Mouse (Mus musculus): ENCODE data around the gene Ubl5. TPM values are rescaled to one million over a fixed set of nuclear protein-coding genes. Genes with fewer than 3 reads are reported as not detected.

Ubl5 gene
- polyA plus RNA-seq, 1 experiment: 762 TPM

DNA sequence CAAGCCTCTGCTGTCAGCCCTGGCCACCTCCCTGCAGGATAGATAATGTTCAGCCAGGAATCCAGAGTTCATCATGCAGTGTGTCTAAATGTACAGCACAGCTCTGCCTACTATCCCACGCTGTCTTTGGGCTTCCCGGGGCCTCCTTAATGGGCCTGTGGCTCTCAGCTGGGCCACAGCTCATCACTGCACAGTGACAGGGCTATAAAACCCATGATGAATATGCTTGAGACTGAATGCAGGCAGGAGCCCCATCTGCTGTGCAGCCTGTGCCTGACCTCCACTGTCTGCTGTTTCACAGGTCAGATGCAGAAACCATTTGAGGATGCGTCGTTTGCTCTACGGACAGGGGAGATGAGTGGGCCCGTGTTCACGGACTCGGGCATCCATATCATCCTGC lies 20.2 kb downstream of the Ubl5 start:
- no peak for TF ChIP-seq CEBPB (IDR thresholded peaks at IDR 0.05; ENCODE audit: insufficient read depth, poor library complexity, severe bottlenecking)
- TF ChIP-seq TCF12 (IDR thresholded peaks at IDR 0.05; ENCODE audit: insufficient read depth, poor library complexity, severe bottlenecking): no peak
- no peak for TF ChIP-seq MYOG (IDR thresholded peaks at IDR 0.05; ENCODE audit: control insufficient read depth in 1 of 3, insufficient read depth in 1 of 3, insufficient read length in 2 of 3, low read depth in 2 of 3)
- no peak for TF ChIP-seq POLR2AphosphoS2 (IDR thresholded peaks at IDR 0.05; ENCODE audit: insufficient read length, low read depth)
- TF ChIP-seq POLR2A (IDR thresholded peaks at IDR 0.05; ENCODE audit: insufficient read length, low read depth): no peak
- no peak for TF ChIP-seq MAX (IDR thresholded peaks at IDR 0.05; ENCODE audit: low read depth)
- TF ChIP-seq E2F4 (IDR thresholded peaks at IDR 0.05; ENCODE audit: insufficient read depth): no peak
- TF ChIP-seq SRF (IDR thresholded peaks at IDR 0.05; ENCODE audit: control insufficient read depth, insufficient read length, low read depth): no peak
- no peak for TF ChIP-seq MYOD1 (IDR thresholded peaks at IDR 0.05; ENCODE audit: control insufficient read depth in 1 of 3, insufficient read length in 2 of 3, low read depth in 2 of 3)
- TF ChIP-seq USF1 (IDR thresholded peaks at IDR 0.05; ENCODE audit: low read depth): no peak
- TF ChIP-seq TCF3 (IDR thresholded peaks at IDR 0.05; ENCODE audit: insufficient read length, low read depth): no peak
- TF ChIP-seq REST (IDR thresholded peaks at IDR 0.05; ENCODE audit: insufficient read depth, insufficient read length): no peak
- no peaks in the 10 kb centered on the region for H3K36me3 ChIP-seq (ENCODE audit: control insufficient read depth, insufficient read depth)

DNA sequence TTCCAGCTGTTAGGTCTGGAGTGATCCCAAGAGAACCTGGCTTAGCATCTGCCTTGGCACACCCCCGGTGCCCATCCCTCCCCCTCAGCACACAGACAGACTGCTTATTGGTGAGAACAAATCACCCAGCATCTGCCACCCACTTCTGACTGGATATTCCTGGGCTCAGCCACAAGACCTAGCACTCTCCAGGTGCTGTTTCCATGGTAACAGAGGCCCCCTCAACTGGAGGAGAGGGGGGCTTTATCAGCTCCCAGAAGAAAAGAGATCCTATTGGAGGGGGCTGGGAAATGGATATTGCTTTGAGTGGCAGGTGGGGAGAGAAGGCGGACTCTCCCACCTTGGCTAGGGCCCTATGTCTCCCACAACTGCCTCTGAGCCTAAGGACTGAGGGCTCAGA lies 21.3 kb downstream of the Ubl5 start:
- Histone ChIP-seq H3ac (ENCODE audit: control insufficient read depth, insufficient read length) (no peak overlapping the region), H3K36me3 (ENCODE audit: control insufficient read depth, insufficient read depth) (no peaks in the 10 kb centered on the region), H3K27me3 (ENCODE audit: control insufficient read depth, insufficient read depth, insufficient read length) (no peaks in the 10 kb centered on the region), H3K4me2 (ENCODE audit: low read depth) (no peak overlapping the region), H3K4me3 (no peak overlapping the region), H3K79me2 (ENCODE audit: control insufficient read depth, insufficient read depth) (peaks cover 3% of the 10 kb centered on the region)
- TF ChIP-seq POLR2AphosphoS2 (IDR thresholded peaks at IDR 0.05; ENCODE audit: insufficient read length, low read depth) (no peak), CEBPB (IDR thresholded peaks at IDR 0.05; ENCODE audit: insufficient read depth, poor library complexity, severe bottlenecking) (no peak), MYOG (IDR thresholded peaks at IDR 0.05; ENCODE audit: control insufficient read depth in 1 of 3, insufficient read depth in 1 of 3, insufficient read length in 2 of 3, low read depth in 2 of 3) (no peak), SRF (IDR thresholded peaks at IDR 0.05; ENCODE audit: control insufficient read depth, insufficient read length, low read depth) (no peak), TCF3 (IDR thresholded peaks at IDR 0.05; ENCODE audit: insufficient read length, low read depth) (no peak), TCF12 (IDR thresholded peaks at IDR 0.05; ENCODE audit: insufficient read depth, poor library complexity, severe bottlenecking) (no peak), MAX (IDR thresholded peaks at IDR 0.05; ENCODE audit: low read depth) (no peak), USF1 (IDR thresholded peaks at IDR 0.05; ENCODE audit: low read depth) (no peak), POLR2A (IDR thresholded peaks at IDR 0.05; ENCODE audit: insufficient read length, low read depth) (no peak), MYOD1 (IDR thresholded peaks at IDR 0.05; ENCODE audit: control insufficient read depth in 1 of 3, insufficient read length in 2 of 3, low read depth in 2 of 3) (no peak), E2F4 (IDR thresholded peaks at IDR 0.05; ENCODE audit: insufficient read depth) (no peak)

More for the DNA sequence above, 20.2 kb downstream of the Ubl5 start:
- no peak overlapping the region for H3K4me3 ChIP-seq
- H3ac ChIP-seq (ENCODE audit: control insufficient read depth, insufficient read length): no peak overlapping the region
- no peaks in the 10 kb centered on the region for H3K27me3 ChIP-seq (ENCODE audit: control insufficient read depth, insufficient read depth, insufficient read length)
- H3K4me2 ChIP-seq (ENCODE audit: low read depth): no peak overlapping the region
- H3K79me2 ChIP-seq (ENCODE audit: control insufficient read depth, insufficient read depth): peaks cover 9% of the 10 kb centered on the region

- H3ac ChIP-seq (ENCODE audit: control insufficient read depth, insufficient read length): no peak overlapping the region
- H3K4me2 ChIP-seq (ENCODE audit: low read depth): no peak overlapping the region
- no peaks in the 10 kb centered on the region for H3K79me2 ChIP-seq (ENCODE audit: control insufficient read depth, insufficient read depth)
- no peak for TF ChIP-seq MYOG (IDR thresholded peaks at IDR 0.05; ENCODE audit: control insufficient read depth in 1 of 3, insufficient read depth in 1 of 3, insufficient read length in 2 of 3, low read depth in 2 of 3)
- TF ChIP-seq SRF (IDR thresholded peaks at IDR 0.05; ENCODE audit: control insufficient read depth, insufficient read length, low read depth): no peak
- no peak for TF ChIP-seq POLR2AphosphoS2 (IDR thresholded peaks at IDR 0.05; ENCODE audit: insufficient read length, low read depth)
- TF ChIP-seq TCF3 (IDR thresholded peaks at IDR 0.05; ENCODE audit: insufficient read length, low read depth): no peak
- TF ChIP-seq CEBPB (IDR thresholded peaks at IDR 0.05; ENCODE audit: insufficient read depth, poor library complexity, severe bottlenecking): no peak
- no peak for TF ChIP-seq USF1 (IDR thresholded peaks at IDR 0.05; ENCODE audit: low read depth)
- TF ChIP-seq MAX (IDR thresholded peaks at IDR 0.05; ENCODE audit: low read depth): no peak
- H3K36me3 ChIP-seq (ENCODE audit: control insufficient read depth, insufficient read depth): no peaks in the 10 kb centered on the region
- H3K27me3 ChIP-seq (ENCODE audit: control insufficient read depth, insufficient read depth, insufficient read length): no peaks in the 10 kb centered on the region
- no peak overlapping the region for H3K4me3 ChIP-seq
Observed at GRCm38 (mm10) chr9:20664366-20664765, 21.7 kb downstream of the Ubl5 start.

DNA sequence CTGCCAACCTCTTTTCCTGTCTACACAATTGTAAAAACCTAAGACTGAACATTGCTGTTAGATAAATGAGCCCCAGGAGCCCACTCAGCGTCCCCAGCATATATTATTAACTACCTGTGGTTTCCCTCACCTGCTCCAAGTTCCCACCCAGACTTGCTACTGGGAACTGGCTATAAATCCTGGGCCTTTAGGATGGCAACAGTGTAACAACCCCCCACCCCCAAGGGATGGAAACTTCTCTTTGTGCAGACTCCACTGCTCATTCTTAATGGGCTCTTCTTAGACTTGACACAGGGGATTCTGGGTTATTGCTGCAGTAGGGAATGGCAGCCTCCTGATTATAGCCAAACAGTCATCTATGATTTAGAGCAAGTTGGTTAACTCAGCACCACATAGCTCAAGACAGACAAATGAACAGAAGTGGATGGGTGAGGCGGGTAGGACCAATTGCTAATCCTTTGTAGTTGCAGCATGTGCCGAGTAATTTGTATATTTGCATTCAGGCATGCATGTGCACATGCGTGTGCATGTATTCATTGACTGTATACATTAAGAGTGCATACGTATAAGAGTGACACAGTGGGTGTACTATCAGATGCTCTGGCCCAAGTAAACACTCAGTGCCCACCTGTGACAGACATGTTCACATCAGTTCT lies 22.4 kb downstream of the Ubl5 start:
- Histone ChIP-seq H3ac (ENCODE audit: control insufficient read depth, insufficient read length) (no peak overlapping the region), H3K36me3 (ENCODE audit: control insufficient read depth, insufficient read depth) (no peaks in the 10 kb centered on the region), H3K4me3 (no peak overlapping the region), H3K79me2 (ENCODE audit: control insufficient read depth, insufficient read depth) (no peaks in the 10 kb centered on the region), H3K27me3 (ENCODE audit: control insufficient read depth, insufficient read depth, insufficient read length) (no peaks in the 10 kb centered on the region), H3K4me2 (ENCODE audit: low read depth) (no peak overlapping the region)
- TF ChIP-seq SRF (IDR thresholded peaks at IDR 0.05; ENCODE audit: control insufficient read depth, insufficient read length, low read depth): no peak
- no peak for TF ChIP-seq TCF3 (IDR thresholded peaks at IDR 0.05; ENCODE audit: insufficient read length, low read depth)
- TF ChIP-seq TCF12 (IDR thresholded peaks at IDR 0.05; ENCODE audit: insufficient read depth, poor library complexity, severe bottlenecking): no peak
- TF ChIP-seq POLR2AphosphoS2 (IDR thresholded peaks at IDR 0.05; ENCODE audit: insufficient read length, low read depth): no peak
- no peak for TF ChIP-seq CEBPB (IDR thresholded peaks at IDR 0.05; ENCODE audit: insufficient read depth, poor library complexity, severe bottlenecking)
- no peak for TF ChIP-seq MYOD1 (IDR thresholded peaks at IDR 0.05; ENCODE audit: control insufficient read depth in 1 of 3, insufficient read length in 2 of 3, low read depth in 2 of 3)
- TF ChIP-seq E2F4 (IDR thresholded peaks at IDR 0.05; ENCODE audit: insufficient read depth): no peak
- TF ChIP-seq USF1 (IDR thresholded peaks at IDR 0.05; ENCODE audit: low read depth): no peak
- no peak for TF ChIP-seq POLR2A (IDR thresholded peaks at IDR 0.05; ENCODE audit: insufficient read length, low read depth)
- TF ChIP-seq MAX (IDR thresholded peaks at IDR 0.05; ENCODE audit: low read depth): no peak
- TF ChIP-seq MYOG (IDR thresholded peaks at IDR 0.05; ENCODE audit: control insufficient read depth in 1 of 3, insufficient read depth in 1 of 3, insufficient read length in 2 of 3, low read depth in 2 of 3): no peak
- TF ChIP-seq REST (IDR thresholded peaks at IDR 0.05; ENCODE audit: insufficient read depth, insufficient read length): no peak
